Mouse (Mus musculus) heart, adult 11 months (tissue): ENCODE measurements at regions not wholly inside any gene's neighbourhood (a gene's known extent, or its start where the extent isn't known, plus 50 kb on each side); places are given as distances from the start of the nearest gene placed in this dataset.

Experiments
- DNase-seq: peaks from one replicate; pipeline ENCODE4 v3.0.0; 2022

- DNase-seq = peak; percentile 8
Observed at GRCm38 (mm10) chr1:194330471-194330870, 287.5 kb upstream of the Plxna2 start.

- peak; percentile 9 for DNase-seq
Observed at GRCm38 (mm10) chr1:194320320-194321036, 297.5 kb upstream of the Plxna2 start.

- peak; percentile 11 for DNase-seq
Observed at GRCm38 (mm10) chr1:194318351-194318750, 299.7 kb upstream of the Plxna2 start.

- no peak for DNase-seq
Observed at GRCm38 (mm10) chr1:194315593-194315992, 302.4 kb upstream of the Plxna2 start.

- peak; percentile 81 for DNase-seq
Observed at GRCm38 (mm10) chr1:194310373-194310772, 307.6 kb upstream of the Plxna2 start.

- no peak for DNase-seq
Observed at GRCm38 (mm10) chr1:194308648-194309047, 309.4 kb upstream of the Plxna2 start.

GRCm38 (mm10) chr1:194303951-194304350 is 314.1 kb upstream of the Plxna2 start:
- DNase-seq = peak; percentile 53

- peak; percentile 72 for DNase-seq
Observed at GRCm38 (mm10) chr1:194302775-194303174, 315.2 kb upstream of the Plxna2 start.

GRCm38 (mm10) chr1:194281941-194282340 is 336.1 kb upstream of the Plxna2 start:
- DNase-seq = no peak

GRCm38 (mm10) chr1:194268028-194268427 is 350.0 kb upstream of the Plxna2 start:
- no peak for DNase-seq

GRCm38 (mm10) chr1:194262374-194262773 is 355.6 kb upstream of the Plxna2 start:
- DNase-seq = no peak

GRCm38 (mm10) chr1:194259957-194260356 is 358.1 kb upstream of the Plxna2 start:
- DNase-seq = peak; percentile 18

GRCm38 (mm10) chr1:194244776-194245366 is 373.1 kb upstream of the Plxna2 start:
- peak; percentile 51 for DNase-seq

- peak; percentile 57 for DNase-seq
Observed at GRCm38 (mm10) chr1:194241111-194241510, 376.9 kb upstream of the Plxna2 start.

GRCm38 (mm10) chr1:194231206-194231605 is 386.8 kb upstream of the Plxna2 start:
- peak; percentile 69 for DNase-seq

GRCm38 (mm10) chr1:194226550-194227160 is 391.4 kb upstream of the Plxna2 start:
- DNase-seq = peak; percentile 28

GRCm38 (mm10) chr1:194225786-194226185 is 392.2 kb upstream of the Plxna2 start:
- DNase-seq = peak; percentile 34

GRCm38 (mm10) chr1:194224046-194224445 is 394.0 kb upstream of the Plxna2 start:
- DNase-seq = peak; percentile 70

GRCm38 (mm10) chr1:194223610-194224009 is 394.4 kb upstream of the Plxna2 start:
- peak; percentile 55 for DNase-seq

GRCm38 (mm10) chr1:194223015-194223414 is 395.0 kb upstream of the Plxna2 start:
- peak; percentile 96 for DNase-seq

GRCm38 (mm10) chr1:194208034-194209000 is 409.7 kb upstream of the Plxna2 start:
- DNase-seq = peak; percentile 76

- peak; percentile 90 for DNase-seq
Observed at GRCm38 (mm10) chr1:194197516-194197915, 420.5 kb upstream of the Plxna2 start.

GRCm38 (mm10) chr1:194182293-194182692 is 435.7 kb upstream of the Plxna2 start:
- no peak for DNase-seq
